Mouse (Mus musculus): Measurements from ENCODE around the gene 9930104L06Rik. TPM values are rescaled to one million over a fixed set of nuclear protein-coding genes. Genes with fewer than 3 reads are reported as not detected.

The 9930104L06Rik gene
- polyA plus RNA-seq, 1 experiment from 2014 or later: 8.4 TPM

DNA sequence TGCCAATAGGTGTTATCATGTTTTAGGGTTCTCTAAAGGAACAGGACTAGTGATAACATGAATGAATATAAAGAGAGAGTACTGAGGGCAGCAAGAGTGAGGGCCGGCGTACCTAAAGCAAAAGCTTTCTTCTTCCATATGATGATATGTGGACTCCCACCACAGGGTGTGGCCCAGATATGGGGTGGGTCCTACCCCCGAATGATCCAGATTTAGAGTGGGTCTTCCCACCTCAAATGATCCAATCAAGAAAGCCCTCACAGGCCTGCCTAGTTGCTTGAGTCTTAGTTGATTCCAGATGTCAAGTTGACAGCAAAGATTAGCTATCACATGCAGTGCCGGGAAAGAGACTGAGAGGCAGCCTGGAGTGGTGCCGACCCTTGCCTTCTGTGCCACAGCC, 6.9 kb downstream of the 9930104L06Rik start:
- H3K4me3 ChIP-seq (ENCODE audit: inconsistent target): no peak overlapping the region
- peaks cover 25% of the 10 kb centered on the region; the same call in 1 of the 2 replicates for H3K36me3 ChIP-seq (ENCODE audit: inconsistent target)
- no peaks in the 10 kb centered on the region; the same call in 1 of the 2 replicates for H3K79me2 ChIP-seq (ENCODE audit: inconsistent target)
- no peak overlapping the region for H3K27ac ChIP-seq
- WGBS (ENCODE audit: missing documents): 97% methylated on average over 5 of the region's 5 CpGs

DNA sequence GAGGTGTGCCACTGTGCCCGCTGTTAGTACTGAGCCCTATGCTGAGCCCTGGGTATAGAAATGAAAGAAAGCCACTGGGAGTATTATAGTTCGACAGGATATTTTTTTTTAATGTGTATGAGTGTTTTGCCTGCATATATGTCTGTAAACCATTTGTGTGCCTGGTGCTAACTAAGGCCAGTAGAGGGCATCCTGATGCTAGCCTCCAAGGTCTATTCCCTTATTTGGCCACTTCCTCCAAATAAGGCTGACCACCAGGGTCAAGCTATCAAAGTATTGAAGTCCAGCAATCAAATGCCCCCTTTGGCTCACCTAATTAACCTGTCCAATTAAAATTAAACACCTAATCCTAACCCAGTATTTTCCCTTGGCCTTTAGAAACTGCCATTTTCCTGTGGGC, 8.1 kb downstream of the 9930104L06Rik start:
- H3K79me2 ChIP-seq (ENCODE audit: inconsistent target): no peaks in the 10 kb centered on the region
- WGBS (ENCODE audit: missing documents): 63% methylated on average over 2 of the region's 2 CpGs
- H3K27ac ChIP-seq: no peak overlapping the region
- no peak overlapping the region for H3K4me3 ChIP-seq (ENCODE audit: inconsistent target)
- peaks cover 21% of the 10 kb centered on the region; the same call in 1 of the 2 replicates for H3K36me3 ChIP-seq (ENCODE audit: inconsistent target)

DNA sequence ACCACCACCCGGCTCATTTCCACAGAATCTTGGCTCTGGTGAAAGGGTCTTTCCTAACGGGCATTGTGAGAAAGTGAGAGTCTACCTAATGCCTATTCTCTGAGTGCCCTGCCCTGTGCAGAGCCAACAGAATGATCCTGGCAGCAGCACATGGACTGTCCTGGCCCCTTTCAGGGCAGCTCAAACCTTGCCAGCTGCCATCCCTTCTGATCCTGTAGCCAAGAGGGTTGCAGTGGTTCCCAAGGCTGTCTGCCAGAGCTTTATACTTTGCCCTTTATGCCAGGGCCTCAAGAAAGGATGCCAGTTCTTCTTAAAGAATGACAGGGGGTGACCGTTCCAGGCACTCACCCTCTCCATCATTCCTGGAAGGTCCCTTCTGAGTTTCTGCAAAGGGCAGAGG, 12.6 kb downstream of the 9930104L06Rik start:
- H3K79me2 ChIP-seq (ENCODE audit: inconsistent target): no peaks in the 10 kb centered on the region
- no peak overlapping the region for H3K27ac ChIP-seq
- WGBS (ENCODE audit: missing documents): 91% methylated on average over 3 of the region's 3 CpGs
- H3K4me3 ChIP-seq (ENCODE audit: inconsistent target): no peak overlapping the region
- no peaks in the 10 kb centered on the region for H3K36me3 ChIP-seq (ENCODE audit: inconsistent target)

DNA sequence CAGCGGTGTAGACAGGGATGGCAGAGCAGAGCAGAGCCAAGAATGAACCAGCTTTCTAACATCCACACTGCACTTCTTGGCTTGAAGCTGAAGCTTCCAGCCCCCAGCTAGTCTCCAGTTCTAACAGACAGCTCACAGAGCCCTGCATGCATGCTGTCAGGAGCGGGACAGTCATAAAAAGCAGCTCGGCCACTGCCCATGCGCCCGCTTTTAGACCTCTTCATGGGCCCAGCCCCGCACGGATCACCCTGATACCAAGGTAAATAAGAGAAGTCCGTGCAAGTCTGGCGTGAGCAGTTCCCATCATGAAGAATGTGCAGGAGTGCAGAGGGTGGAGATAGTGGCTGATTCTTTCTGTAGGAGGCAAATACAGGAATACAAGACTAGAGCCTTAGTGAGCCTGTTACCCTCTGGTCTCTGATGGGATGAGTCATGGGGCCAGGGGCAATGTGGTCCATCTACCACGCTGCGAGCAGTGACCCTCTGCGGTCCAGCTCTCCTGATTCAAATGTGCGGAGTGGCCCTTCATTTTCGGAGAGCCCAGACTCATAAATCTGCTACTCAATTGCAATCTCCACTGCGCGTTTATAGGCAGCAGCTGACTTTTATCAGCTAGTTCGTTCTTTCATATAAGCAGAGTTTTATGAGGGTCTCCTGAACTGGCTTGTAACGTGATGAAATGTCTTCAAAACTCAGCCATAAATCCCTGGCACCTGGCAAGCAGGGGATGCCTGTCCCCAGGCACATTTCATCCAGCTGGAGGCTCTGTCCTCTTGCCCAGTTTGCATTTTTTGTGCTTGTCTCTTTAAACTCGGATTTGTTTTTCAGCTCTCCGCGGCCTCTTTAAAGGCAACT, 13.6 kb downstream of the 9930104L06Rik start:
- WGBS (ENCODE audit: missing documents): 91% methylated on average over 20 of the region's 21 CpGs
- Histone ChIP-seq H3K36me3 (ENCODE audit: inconsistent target) (no peaks in the 10 kb centered on the region), H3K27ac (no peak overlapping the region), H3K79me2 (ENCODE audit: inconsistent target) (no peaks in the 10 kb centered on the region), H3K4me3 (ENCODE audit: inconsistent target) (no peak overlapping the region)

DNA sequence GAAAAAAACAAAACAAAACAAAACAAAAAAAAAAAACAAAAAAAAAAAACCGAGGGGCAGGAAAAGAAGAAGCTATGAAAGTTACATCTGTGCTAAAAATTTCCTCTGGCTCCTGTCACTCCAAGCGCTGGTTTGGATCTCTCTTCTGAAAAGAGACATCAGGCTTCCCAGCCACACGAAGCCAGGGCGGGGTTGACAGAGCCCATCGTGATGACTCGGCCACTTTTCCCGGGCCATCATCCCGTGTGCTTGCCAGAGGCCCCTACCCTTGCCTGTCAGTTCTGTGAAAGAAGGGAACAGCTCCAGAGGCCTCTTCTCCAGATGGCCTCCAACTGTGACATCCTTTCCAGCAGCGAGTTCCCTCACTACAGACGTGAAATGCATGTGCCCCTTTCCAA, 14.2 kb downstream of the 9930104L06Rik start:
- Histone ChIP-seq H3K4me3 (ENCODE audit: inconsistent target) (no peak overlapping the region), H3K79me2 (ENCODE audit: inconsistent target) (no peaks in the 10 kb centered on the region), H3K27ac (no peak overlapping the region), H3K36me3 (ENCODE audit: inconsistent target) (no peaks in the 10 kb centered on the region)
- 42% methylated on average over 10 of the region's 10 CpGs for WGBS (ENCODE audit: missing documents)

DNA sequence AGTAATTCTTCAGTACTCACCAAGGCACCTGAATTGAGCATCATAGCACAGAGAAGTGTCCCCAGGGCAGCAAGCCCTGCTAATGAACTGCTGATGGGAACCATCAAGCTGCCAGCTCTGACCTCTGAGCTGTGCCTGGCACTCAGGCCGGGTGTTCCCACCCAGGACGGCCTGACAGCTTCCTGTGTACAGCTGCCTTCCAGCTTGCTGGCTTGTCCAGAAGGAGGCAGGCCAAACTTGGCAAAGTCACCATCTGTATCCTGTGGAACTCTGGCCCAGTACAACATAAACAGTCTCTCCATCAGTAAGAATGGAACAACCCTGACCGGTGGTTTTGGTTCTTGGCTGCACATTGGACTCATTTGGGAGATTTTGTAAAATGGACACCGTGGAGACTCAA, 16.7 kb downstream of the 9930104L06Rik start:
- no peaks in the 10 kb centered on the region for H3K79me2 ChIP-seq (ENCODE audit: inconsistent target)
- H3K27ac ChIP-seq: no peak overlapping the region
- no peaks in the 10 kb centered on the region for H3K36me3 ChIP-seq (ENCODE audit: inconsistent target)
- H3K4me3 ChIP-seq (ENCODE audit: inconsistent target): no peak overlapping the region
- 57% methylated on average over 4 of the region's 4 CpGs for WGBS (ENCODE audit: missing documents)

DNA sequence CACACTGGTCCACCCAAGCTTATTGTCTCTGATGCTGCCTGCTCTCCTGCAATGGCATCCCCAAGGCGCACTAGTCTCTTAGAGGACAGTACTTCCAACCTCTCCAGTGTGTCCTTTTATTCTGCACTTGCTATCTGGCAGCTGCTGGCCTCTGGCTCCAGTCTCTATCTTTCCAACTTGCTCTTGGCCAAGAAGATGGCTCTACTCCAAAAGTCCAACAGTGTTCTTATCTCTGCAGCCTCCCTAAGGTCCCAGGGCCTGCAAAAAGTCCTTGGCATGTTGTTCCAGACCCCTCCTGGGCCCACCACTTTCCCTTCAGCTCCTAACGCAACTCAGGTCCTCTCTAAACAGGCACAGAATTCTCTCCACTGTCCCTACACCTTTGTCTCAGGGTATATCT, 20.4 kb downstream of the 9930104L06Rik start:
- 95% methylated on average over 2 of the region's 2 CpGs for WGBS (ENCODE audit: missing documents)
- no peak overlapping the region for H3K27ac ChIP-seq
- H3K4me3 ChIP-seq (ENCODE audit: inconsistent target): no peak overlapping the region
- H3K79me2 ChIP-seq (ENCODE audit: inconsistent target): no peaks in the 10 kb centered on the region
- no peaks in the 10 kb centered on the region for H3K36me3 ChIP-seq (ENCODE audit: inconsistent target)

DNA sequence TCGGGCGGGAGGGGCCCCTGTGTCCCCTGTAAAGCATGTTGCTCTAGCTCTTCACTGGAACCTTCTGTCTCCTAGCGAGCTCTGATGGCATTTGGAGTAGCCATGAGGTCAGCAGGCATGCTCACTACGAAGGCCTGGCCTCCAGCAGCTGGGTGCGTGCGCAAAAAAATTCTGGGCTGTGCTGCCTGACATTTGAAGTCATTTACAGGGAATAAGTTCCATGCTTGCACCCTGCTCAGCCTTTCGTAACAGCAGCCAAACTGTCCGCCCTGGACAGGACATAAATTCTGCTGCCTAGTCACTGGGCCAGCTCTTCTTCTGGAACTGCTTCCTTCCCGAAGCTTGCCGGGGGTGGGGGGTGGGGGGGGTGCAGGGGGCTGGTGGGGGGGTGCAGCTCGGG, 22.2 kb downstream of the 9930104L06Rik start:
- no peak overlapping the region for H3K27ac ChIP-seq
- H3K4me3 ChIP-seq (ENCODE audit: inconsistent target): no peak overlapping the region
- 65% methylated on average over 10 of the region's 11 CpGs for WGBS (ENCODE audit: missing documents)
- no peaks in the 10 kb centered on the region for H3K79me2 ChIP-seq (ENCODE audit: inconsistent target)
- no peaks in the 10 kb centered on the region for H3K36me3 ChIP-seq (ENCODE audit: inconsistent target)

DNA sequence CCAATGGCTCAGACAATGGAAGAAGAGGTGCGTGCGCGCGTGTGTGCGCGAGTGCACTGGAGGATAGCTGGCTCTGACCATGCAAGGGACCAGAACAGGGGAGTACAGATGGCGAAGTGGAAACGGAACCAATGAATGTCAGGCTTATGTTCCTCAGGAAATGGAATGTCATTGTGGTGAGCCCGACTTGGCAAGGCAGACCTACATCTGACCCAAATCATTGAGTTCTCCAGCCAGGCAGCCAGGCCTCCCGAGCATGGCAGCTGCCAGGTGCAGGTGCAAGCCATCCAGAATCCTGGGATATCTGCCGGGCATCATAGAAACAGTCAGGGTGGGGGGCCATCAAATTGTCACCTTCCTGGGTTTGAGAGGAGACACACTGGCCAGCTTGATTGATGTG, 24.1 kb downstream of the 9930104L06Rik start:
- 26% methylated on average over 11 of the region's 11 CpGs for WGBS (ENCODE audit: missing documents)
- H3K4me3 ChIP-seq (ENCODE audit: inconsistent target): no peak overlapping the region
- no peaks in the 10 kb centered on the region for H3K79me2 ChIP-seq (ENCODE audit: inconsistent target)
- H3K36me3 ChIP-seq (ENCODE audit: inconsistent target): no peaks in the 10 kb centered on the region
- no peak overlapping the region for H3K27ac ChIP-seq

DNA sequence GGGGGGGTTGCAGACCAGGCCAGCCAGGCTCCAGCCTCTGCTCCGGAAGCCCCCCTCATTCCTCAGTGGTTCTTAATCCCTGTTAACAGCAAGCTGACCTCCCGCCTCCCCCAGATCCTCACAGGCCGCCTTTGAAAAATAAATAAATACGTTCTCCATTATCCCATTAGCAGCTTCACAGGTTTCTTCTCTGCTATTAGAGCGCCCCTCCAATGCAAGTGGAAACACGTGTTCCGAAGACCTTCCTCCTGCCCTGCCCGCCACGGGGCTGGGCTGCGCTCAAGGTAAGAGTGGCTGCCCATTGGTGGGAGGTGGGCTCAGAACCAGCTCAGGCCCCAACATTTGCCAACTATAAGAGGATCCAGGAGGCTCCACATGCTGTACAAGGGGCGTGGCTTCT, 25.7 kb downstream of the 9930104L06Rik start:
- Histone ChIP-seq H3K36me3 (ENCODE audit: inconsistent target) (no peaks in the 10 kb centered on the region), H3K27ac (no peak overlapping the region), H3K4me3 (ENCODE audit: inconsistent target) (no peak overlapping the region), H3K79me2 (ENCODE audit: inconsistent target) (no peaks in the 10 kb centered on the region)
- 92% methylated on average over 11 of the region's 11 CpGs for WGBS (ENCODE audit: missing documents)

DNA sequence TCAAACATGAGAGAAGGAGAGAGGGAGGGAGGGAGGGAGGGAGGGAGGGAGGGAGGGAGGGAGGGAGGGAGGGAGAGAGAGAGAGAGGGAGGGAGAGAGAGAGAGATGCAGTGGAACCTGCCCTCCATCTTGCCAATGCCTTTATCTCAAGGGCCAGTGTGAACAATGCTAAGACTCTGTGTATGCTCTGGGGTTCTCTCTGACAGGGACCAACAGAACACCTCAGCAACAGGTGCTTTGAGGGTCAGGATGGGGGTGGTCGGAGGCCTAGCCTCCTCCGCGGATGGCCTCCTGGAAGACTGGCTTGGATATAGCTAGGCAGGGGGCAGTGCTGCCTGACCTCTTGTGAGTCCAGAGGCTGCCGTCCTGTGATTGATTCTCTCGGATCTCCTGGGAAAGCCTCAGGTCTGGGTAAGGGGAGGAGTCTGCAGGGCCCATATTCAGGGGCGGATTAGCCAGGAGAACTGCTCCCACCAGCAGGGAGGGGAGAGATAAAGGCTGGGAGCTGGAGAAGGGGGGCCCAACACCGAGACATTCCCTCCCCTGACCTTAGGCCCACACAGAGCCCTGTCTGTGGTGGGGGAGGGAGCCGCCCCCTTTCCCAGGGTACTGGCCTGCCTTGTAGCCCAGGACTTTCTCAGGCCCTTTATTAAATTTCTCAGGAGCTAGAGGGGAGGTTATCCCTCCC, 28.2 kb downstream of the 9930104L06Rik start:
- Histone ChIP-seq H3K27ac (no peak overlapping the region), H3K4me3 (ENCODE audit: inconsistent target) (no peak overlapping the region), H3K79me2 (ENCODE audit: inconsistent target) (no peaks in the 10 kb centered on the region), H3K36me3 (ENCODE audit: inconsistent target) (no peaks in the 10 kb centered on the region)
- 90% methylated on average over 7 of the region's 8 CpGs for WGBS (ENCODE audit: missing documents)

DNA sequence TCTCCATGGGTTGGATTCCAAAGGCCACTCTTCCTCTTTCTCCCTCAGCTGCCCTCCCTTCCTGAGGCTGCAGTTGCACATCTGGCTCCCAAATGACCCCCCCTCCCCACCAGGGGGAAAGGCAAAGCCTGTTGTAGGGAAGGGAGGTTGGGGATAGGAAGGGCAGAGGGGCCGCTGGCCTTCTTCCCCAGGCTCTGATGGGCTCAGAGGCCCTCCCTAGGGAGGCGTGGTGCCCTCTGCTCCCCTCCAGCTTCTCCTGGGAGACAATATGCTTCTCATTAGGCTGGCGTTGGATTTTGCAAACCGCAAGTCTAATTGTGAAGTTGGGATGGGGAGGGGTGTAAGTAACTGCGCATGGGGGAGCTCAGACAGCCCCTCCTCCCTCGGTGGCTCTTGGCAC, 31.9 kb downstream of the 9930104L06Rik start:
- no peak overlapping the region for H3K4me3 ChIP-seq (ENCODE audit: inconsistent target)
- WGBS (ENCODE audit: missing documents): 44% methylated on average over 6 of the region's 6 CpGs
- no peak overlapping the region for H3K27ac ChIP-seq
- H3K79me2 ChIP-seq (ENCODE audit: inconsistent target): no peaks in the 10 kb centered on the region
- no peaks in the 10 kb centered on the region for H3K36me3 ChIP-seq (ENCODE audit: inconsistent target)

DNA sequence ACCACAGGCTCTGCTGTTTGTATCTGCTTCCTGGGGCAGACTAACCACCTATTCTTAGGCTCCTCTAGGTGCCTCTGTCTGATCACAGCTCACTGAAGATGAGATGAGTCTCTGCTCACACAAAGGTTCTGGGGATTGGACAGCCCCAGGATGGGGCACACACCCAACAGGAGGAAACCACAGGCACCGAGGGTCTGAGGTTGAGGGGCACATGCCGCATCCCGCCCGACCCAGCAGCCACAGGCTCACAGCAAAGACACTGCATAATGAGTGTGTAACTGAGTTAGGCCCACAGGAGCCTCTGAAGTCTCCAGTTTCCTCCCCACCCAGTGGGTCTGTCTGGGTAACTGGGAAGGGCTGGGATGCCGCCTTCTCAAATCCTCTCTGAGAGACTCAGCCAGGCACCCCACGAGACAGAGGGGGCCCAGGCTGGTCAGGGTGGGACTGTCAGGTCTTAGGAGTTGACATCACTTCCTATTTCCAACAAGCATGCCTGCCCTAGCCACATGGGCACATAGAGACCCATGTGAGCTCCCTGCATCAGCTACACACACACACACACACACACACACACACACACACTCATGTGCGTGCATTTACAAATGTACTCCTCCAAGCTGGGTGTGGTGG, 32.5 kb downstream of the 9930104L06Rik start:
- no peaks in the 10 kb centered on the region for H3K79me2 ChIP-seq (ENCODE audit: inconsistent target)
- 41% methylated on average over 7 of the region's 7 CpGs for WGBS (ENCODE audit: missing documents)
- no peaks in the 10 kb centered on the region for H3K36me3 ChIP-seq (ENCODE audit: inconsistent target)
- no peak overlapping the region for H3K27ac ChIP-seq
- no peak overlapping the region for H3K4me3 ChIP-seq (ENCODE audit: inconsistent target)

DNA sequence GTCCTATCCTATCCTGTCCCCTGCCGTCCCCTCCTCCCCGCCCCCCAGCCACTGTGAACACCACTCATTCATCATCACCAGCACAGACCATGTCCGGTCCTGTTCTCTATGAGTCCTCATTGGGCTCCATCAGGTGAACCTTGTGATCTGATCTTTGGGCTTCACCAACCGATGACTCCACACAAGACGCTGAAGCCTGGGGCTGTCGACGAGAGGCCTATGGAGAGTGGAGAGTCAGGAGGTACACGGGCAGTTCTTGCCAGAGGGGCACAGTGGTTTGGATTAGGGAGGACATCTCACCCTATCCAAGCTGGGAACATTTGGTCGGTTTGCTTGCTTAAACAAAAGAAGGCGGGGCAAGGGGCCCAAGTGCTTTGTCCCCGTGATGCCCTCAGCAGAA, 33.3 kb downstream of the 9930104L06Rik start:
- H3K36me3 ChIP-seq (ENCODE audit: inconsistent target): no peaks in the 10 kb centered on the region
- no peak overlapping the region for H3K27ac ChIP-seq
- no peak overlapping the region for H3K4me3 ChIP-seq (ENCODE audit: inconsistent target)
- 93% methylated on average over 11 of the region's 11 CpGs for WGBS (ENCODE audit: missing documents)
- no peaks in the 10 kb centered on the region for H3K79me2 ChIP-seq (ENCODE audit: inconsistent target)

DNA sequence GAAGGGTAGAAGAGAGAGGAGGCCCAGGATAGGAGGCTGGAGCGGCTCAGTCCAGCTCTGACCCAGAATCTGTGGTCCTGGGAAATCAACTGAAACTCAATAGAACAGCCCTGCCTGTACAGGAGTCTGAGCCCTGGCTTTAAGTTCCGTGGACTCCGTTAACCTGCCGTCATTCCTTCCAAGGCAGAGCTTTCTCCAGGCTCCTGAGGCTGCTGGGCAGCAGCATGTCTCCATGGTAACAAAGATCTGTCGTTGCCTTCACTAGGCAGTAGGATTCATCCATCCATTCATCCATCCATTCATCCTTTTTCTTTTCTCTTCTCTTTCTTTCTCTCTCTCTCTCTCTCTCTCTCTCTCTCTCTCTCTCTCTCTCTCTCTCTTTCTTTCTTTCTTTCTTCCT, 33.8 kb downstream of the 9930104L06Rik start:
- Histone ChIP-seq H3K27ac (no peak overlapping the region), H3K4me3 (ENCODE audit: inconsistent target) (no peak overlapping the region), H3K36me3 (ENCODE audit: inconsistent target) (no peaks in the 10 kb centered on the region), H3K79me2 (ENCODE audit: inconsistent target) (no peaks in the 10 kb centered on the region)
- WGBS (ENCODE audit: missing documents): 88% methylated on average over 5 of the region's 5 CpGs
